Mouse (Mus musculus) testis, postnatal 14 days (tissue): ENCODE results near the gene Spns2.
"Not testable (repeated sequence)": the region's sequence is repeated elsewhere in the genome, so short reads cannot be mapped to it uniquely, and the experiment has no call there.

Experiments used
- DNase-seq: peaks from one replicate; pipeline ENCODE4 v3.0.0; 2021; ENCODE audit warnings: low spot score

The Spns2 gene

GRCm38 (mm10) chr11:72473540-72473939, 16.2 kb downstream of the Spns2 start:
- DNase-seq, result no peak

- DNase-seq, result no peak
Observed at GRCm38 (mm10) chr11:72471381-72471780, 18.3 kb downstream of the Spns2 start.

- DNase-seq, result no peak
Observed at GRCm38 (mm10) chr11:72470004-72470403, 19.7 kb downstream of the Spns2 start.

GRCm38 (mm10) chr11:72469217-72469616, 20.5 kb downstream of the Spns2 start:
- peak; percentile 48 for DNase-seq

GRCm38 (mm10) chr11:72468525-72468924, 21.2 kb downstream of the Spns2 start:
- no peak for DNase-seq

GRCm38 (mm10) chr11:72466694-72467507, 22.8 kb downstream of the Spns2 start:
- no peak for DNase-seq

GRCm38 (mm10) chr11:72465978-72466693, 23.6 kb downstream of the Spns2 start:
- DNase-seq, result no peak

GRCm38 (mm10) chr11:72464821-72465220, 24.9 kb downstream of the Spns2 start:
- no peak for DNase-seq

GRCm38 (mm10) chr11:72461500-72461981, 28.2 kb downstream of the Spns2 start:
- DNase-seq, result peak; percentile 72

- no peak for DNase-seq
Observed at GRCm38 (mm10) chr11:72458502-72458901, 31.2 kb downstream of the Spns2 start.

GRCm38 (mm10) chr11:72457995-72458496, 31.7 kb downstream of the Spns2 start:
- no peak for DNase-seq

GRCm38 (mm10) chr11:72455694-72456093, 34.0 kb downstream of the Spns2 start:
- no peak for DNase-seq

GRCm38 (mm10) chr11:72453105-72453953, 36.4 kb downstream of the Spns2 start:
- DNase-seq, result no peak

GRCm38 (mm10) chr11:72452140-72452665, 37.5 kb downstream of the Spns2 start:
- DNase-seq, result no peak

GRCm38 (mm10) chr11:72447475-72447874, 42.2 kb downstream of the Spns2 start:
- DNase-seq, result no peak

GRCm38 (mm10) chr11:72446311-72447105, 43.2 kb downstream of the Spns2 start:
- no peak for DNase-seq

- peak; percentile 97 for DNase-seq
Observed at GRCm38 (mm10) chr11:72440965-72441664, 48.6 kb downstream of the Spns2 start, which contains the start of gene Mybbp1a. Mybbp1a (plus strand) TSS chr11:72441355.

- not testable (repeated sequence) for DNase-seq
Observed at GRCm38 (mm10) chr11:72440597-72440964, 49.1 kb downstream of the Spns2 start.

- no peak for DNase-seq
Observed at GRCm38 (mm10) chr11:72438411-72438810, 51.3 kb downstream of the Spns2 start.
